Mouse (Mus musculus) limb, embryonic 14.5 days (tissue): ENCODE data around the gene Kcns1. TPM values are rescaled to one million over a fixed set of nuclear protein-coding genes. Genes with fewer than 3 reads are reported as not detected.

Source experiments
- ATAC-seq: fragments of 200-750 bp; cut with Nextera tagmentation; 2 replicates; pipeline ENCODE4 v1.8.0; 2017; ENCODE audit warnings: low read depth, moderate number of reproducible peaks, moderate TSS enrichment; ENCODE audit not compliant: low FRiP score
- DNase-seq: peaks from one replicate; pipeline ENCODE4 v3.0.0-alpha.2; 2015; ENCODE audit warnings: low spot score
- H3K27ac ChIP-seq: fragments of 300-500 bp; sonication (generic); replicated peaks from 2 replicates; pipeline ENCODE4 v1.5.1; 2014; ENCODE audit warnings: low read depth, mild to moderate bottlenecking, low read length, moderate library complexity, mixed read lengths
- H3K27me3 ChIP-seq: fragments of 300-500 bp; sonication (generic); 2 replicates; pipeline ENCODE4 v1.6.1; 2014; ENCODE audit warnings: low read length, mixed read lengths; ENCODE audit not compliant: control insufficient read depth, insufficient read depth
- H3K36me3 ChIP-seq: fragments of 300-500 bp; sonication (generic); 2 replicates; pipeline ENCODE4 v1.6.1; 2014; ENCODE audit warnings: mild to moderate bottlenecking, low read length, moderate library complexity, mixed read lengths; ENCODE audit not compliant: control insufficient read depth, insufficient read depth
- H3K4me1 ChIP-seq: fragments of 300-500 bp; sonication (generic); 2 replicates; pipeline ENCODE4 v1.6.1; 2014; ENCODE audit warnings: antibody characterized with exemption, low read length, mixed read lengths; ENCODE audit not compliant: control insufficient read depth, insufficient read depth
- H3K4me2 ChIP-seq: fragments of 300-500 bp; sonication (generic); replicated peaks from 2 replicates; pipeline ENCODE4 v1.6.1; 2014; ENCODE audit warnings: low read depth, mild to moderate bottlenecking, low read length, moderate library complexity; ENCODE audit not compliant: severe bottlenecking
- H3K4me3 ChIP-seq: fragments of 300-500 bp; sonication (generic); replicated peaks from 2 replicates; pipeline ENCODE4 v1.5.1; 2014; ENCODE audit warnings: low read length
- H3K9ac ChIP-seq: fragments of 300-500 bp; sonication (generic); 2 replicates; pipeline ENCODE4 v1.6.1; 2014; ENCODE audit warnings: mild to moderate bottlenecking, low read depth, low read length, moderate library complexity; ENCODE audit not compliant: severe bottlenecking
- H3K9me3 ChIP-seq: fragments of 300-500 bp; sonication (generic); 2 replicates; pipeline ENCODE4 v1.6.1; 2016; ENCODE audit warnings: low read length; ENCODE audit not compliant: control insufficient read depth
- POLR2A ChIP-seq: fragments of 200-500 bp; IDR thresholded peaks from 2 replicates; pipeline ENCODE4 v1.8.0; 2012; ENCODE audit warnings: inconsistent platforms, mild to moderate bottlenecking, moderate library complexity, borderline replicate concordance; ENCODE audit not compliant: insufficient read depth, insufficient read length; ENCODE audit errors: extremely low read depth
- WGBS: fragments of 180-500 bp; shearing (Covaris S2); extraction: QIAGEN DNeasy Blood & Tissue Kit; methylation state at CpG from one replicate; pipeline ENCODE4 v1.1.7; 2014; 5-methylcytosine and 5-hydroxymethylcytosine counted together
- polyA plus RNA-seq, 2 experiments: library from polyadenylated mRNA; depleted of rRNA in 1 of 2; stranded (reverse) in 1 of 2; unstranded in 1 of 2; fragments of >200 nt; fragmentation: Nextera tagmentation in 1 of 2; extraction: Ambion mirVana in 1 of 2; gene quantifications; 2 replicates each; pipeline versions ENCODE4 v1.2.1 to v1.2.3; 2012 to 2014

Kcns1 gene
- polyA plus RNA-seq, 2 experiments = 2.7 to 6.8 TPM

DNA sequence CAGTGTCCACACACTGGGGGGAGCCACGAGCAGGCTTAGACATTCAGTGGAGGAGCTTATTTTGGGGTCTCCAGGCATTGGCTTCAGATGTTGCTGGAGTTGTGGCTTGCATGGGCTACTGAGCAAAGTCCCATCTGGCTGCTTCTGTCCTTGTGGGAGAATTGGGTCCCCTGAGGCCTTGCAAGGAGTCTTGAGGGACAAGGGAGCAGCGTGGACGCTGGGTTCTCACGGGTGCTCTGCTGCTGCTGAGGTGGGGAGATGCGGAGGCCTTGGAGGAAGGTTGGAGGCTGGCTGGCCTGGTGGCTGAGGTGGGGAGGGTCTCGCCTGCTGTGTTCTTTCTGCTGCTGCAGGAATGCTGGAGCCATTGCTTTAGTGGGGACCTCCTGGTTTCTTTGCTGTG, 56.9 kb downstream of the Kcns1 start:
- peak overlapping the region; percentile 11; the same call in 1 of the 2 replicates for H3K27ac ChIP-seq
- WGBS = 87% methylated on average over 6 of the region's 6 CpGs
- TF ChIP-seq POLR2A = no peak
- no peak for DNase-seq
- no peak for ATAC-seq
- no peaks in the 10 kb centered on the region for H3K27me3 ChIP-seq
- no peak overlapping the region for H3K9ac ChIP-seq
- no peaks in the 10 kb centered on the region for H3K9me3 ChIP-seq
- H3K4me1 ChIP-seq = peaks cover 23% of the 10 kb centered on the region
- no peak overlapping the region for H3K4me3 ChIP-seq
- no peak overlapping the region for H3K4me2 ChIP-seq
- H3K36me3 ChIP-seq = peaks cover 13% of the 10 kb centered on the region

Other genes starting within 250 kb of the Kcns1 start
- 106 and 126 TPM in 2 replicates for gene Ywhab, start 176.2 kb downstream of the Kcns1 start, polyA plus RNA-seq (2012; rRNA removed)
- 277 and 283 TPM in 2 replicates for gene Ywhab, start 176.2 kb downstream of the Kcns1 start, polyA plus RNA-seq (2014; fragmentation: Nextera tagmentation; extraction: Ambion mirVana)
- gene Pabpc1l, start 145.7 kb downstream of the Kcns1 start, polyA plus RNA-seq (2012; rRNA removed) = 2.2 and 3.4 TPM in 2 replicates
- gene Pabpc1l, start 145.7 kb downstream of the Kcns1 start, polyA plus RNA-seq (2014; fragmentation: Nextera tagmentation; extraction: Ambion mirVana) = 2.4 and 2.6 TPM in 2 replicates
- 16.1 and 16.8 TPM in 2 replicates for gene Stk4, start 100.8 kb downstream of the Kcns1 start, polyA plus RNA-seq (2012; rRNA removed)
- 23.2 and 25.5 TPM in 2 replicates for gene Stk4, start 100.8 kb downstream of the Kcns1 start, polyA plus RNA-seq (2014; fragmentation: Nextera tagmentation; extraction: Ambion mirVana)
- 39.1 and 42.9 TPM in 2 replicates for gene Tomm34, start 99.9 kb downstream of the Kcns1 start, polyA plus RNA-seq (2012; rRNA removed)
- gene Tomm34, start 99.9 kb downstream of the Kcns1 start, polyA plus RNA-seq (2014; fragmentation: Nextera tagmentation; extraction: Ambion mirVana) = 50.1 and 53.5 TPM in 2 replicates
- gene Wfdc5, start 11.6 kb upstream of the Kcns1 start, polyA plus RNA-seq (2012; rRNA removed) = 0.08 TPM in 1 of 2 replicates, not detected in the other
- 0.33 and 0.77 TPM in 2 replicates for gene Wfdc5, start 11.6 kb upstream of the Kcns1 start, polyA plus RNA-seq (2014; fragmentation: Nextera tagmentation; extraction: Ambion mirVana)
- gene Wfdc12, start 19.5 kb upstream of the Kcns1 start, polyA plus RNA-seq (2012; rRNA removed) = 0.30 and 0.32 TPM in 2 replicates
- not detected in 2 replicates for gene Wfdc12, start 19.5 kb upstream of the Kcns1 start, polyA plus RNA-seq (2014; fragmentation: Nextera tagmentation; extraction: Ambion mirVana)
- gene Wfdc15a, start 29.0 kb upstream of the Kcns1 start, polyA plus RNA-seq (2012; rRNA removed) = not detected in 2 replicates
- gene Wfdc15a, start 29.0 kb upstream of the Kcns1 start, polyA plus RNA-seq (2014; fragmentation: Nextera tagmentation; extraction: Ambion mirVana) = not detected in 2 replicates
- not detected in 2 replicates for gene Wfdc15b, start 50.5 kb upstream of the Kcns1 start, polyA plus RNA-seq (2012; rRNA removed)
- gene Wfdc15b, start 50.5 kb upstream of the Kcns1 start, polyA plus RNA-seq (2014; fragmentation: Nextera tagmentation; extraction: Ambion mirVana) = not detected in 2 replicates
- not detected in 2 replicates for gene Svs2, start 67.4 kb upstream of the Kcns1 start, polyA plus RNA-seq (2012; rRNA removed)
- not detected in 2 replicates for gene Svs2, start 67.4 kb upstream of the Kcns1 start, polyA plus RNA-seq (2014; fragmentation: Nextera tagmentation; extraction: Ambion mirVana)
- gene Svs3b, start 85.5 kb upstream of the Kcns1 start, polyA plus RNA-seq (2012; rRNA removed) = not detected in 2 replicates
- not detected in 2 replicates for gene Svs3b, start 85.5 kb upstream of the Kcns1 start, polyA plus RNA-seq (2014; fragmentation: Nextera tagmentation; extraction: Ambion mirVana)
- not detected in 2 replicates for gene Svs4, start 107.3 kb upstream of the Kcns1 start, polyA plus RNA-seq (2012; rRNA removed)
- not detected in 2 replicates for gene Svs4, start 107.3 kb upstream of the Kcns1 start, polyA plus RNA-seq (2014; fragmentation: Nextera tagmentation; extraction: Ambion mirVana)
- gene Svs3a, start 118.2 kb upstream of the Kcns1 start, polyA plus RNA-seq (2012; rRNA removed) = not detected in 2 replicates
- gene Svs3a, start 118.2 kb upstream of the Kcns1 start, polyA plus RNA-seq (2014; fragmentation: Nextera tagmentation; extraction: Ambion mirVana) = not detected in 2 replicates
- not detected in 2 replicates for gene Svs6, start 145.6 kb upstream of the Kcns1 start, polyA plus RNA-seq (2012; rRNA removed)
- not detected in 2 replicates for gene Svs6, start 145.6 kb upstream of the Kcns1 start, polyA plus RNA-seq (2014; fragmentation: Nextera tagmentation; extraction: Ambion mirVana)
- not detected in 2 replicates for gene Svs5, start 161.6 kb upstream of the Kcns1 start, polyA plus RNA-seq (2012; rRNA removed)
- not detected in 2 replicates for gene Svs5, start 161.6 kb upstream of the Kcns1 start, polyA plus RNA-seq (2014; fragmentation: Nextera tagmentation; extraction: Ambion mirVana)
- gene Slpi, start 218.0 kb upstream of the Kcns1 start, polyA plus RNA-seq (2012; rRNA removed) = 3.9 and 5.1 TPM in 2 replicates
- 1.1 and 2.1 TPM in 2 replicates for gene Slpi, start 218.0 kb upstream of the Kcns1 start, polyA plus RNA-seq (2014; fragmentation: Nextera tagmentation; extraction: Ambion mirVana)
- gene Rbpjl, start 232.0 kb upstream of the Kcns1 start, polyA plus RNA-seq (2012; rRNA removed) = 2.7 and 3.9 TPM in 2 replicates
- 0.45 and 0.76 TPM in 2 replicates for gene Rbpjl, start 232.0 kb upstream of the Kcns1 start, polyA plus RNA-seq (2014; fragmentation: Nextera tagmentation; extraction: Ambion mirVana)
- gene Matn4, start 234.0 kb upstream of the Kcns1 start, polyA plus RNA-seq (2012; rRNA removed) = 362 and 495 TPM in 2 replicates
- gene Matn4, start 234.0 kb upstream of the Kcns1 start, polyA plus RNA-seq (2014; fragmentation: Nextera tagmentation; extraction: Ambion mirVana) = 30.2 and 39.9 TPM in 2 replicates